Mouse (Mus musculus): ENCODE results near the gene Isg20l2. TPM values are rescaled to one million over a fixed set of nuclear protein-coding genes. Genes with fewer than 3 reads are reported as not detected.

Gene Isg20l2
- polyA plus RNA-seq, 1 experiment = 19.4 TPM

DNA sequence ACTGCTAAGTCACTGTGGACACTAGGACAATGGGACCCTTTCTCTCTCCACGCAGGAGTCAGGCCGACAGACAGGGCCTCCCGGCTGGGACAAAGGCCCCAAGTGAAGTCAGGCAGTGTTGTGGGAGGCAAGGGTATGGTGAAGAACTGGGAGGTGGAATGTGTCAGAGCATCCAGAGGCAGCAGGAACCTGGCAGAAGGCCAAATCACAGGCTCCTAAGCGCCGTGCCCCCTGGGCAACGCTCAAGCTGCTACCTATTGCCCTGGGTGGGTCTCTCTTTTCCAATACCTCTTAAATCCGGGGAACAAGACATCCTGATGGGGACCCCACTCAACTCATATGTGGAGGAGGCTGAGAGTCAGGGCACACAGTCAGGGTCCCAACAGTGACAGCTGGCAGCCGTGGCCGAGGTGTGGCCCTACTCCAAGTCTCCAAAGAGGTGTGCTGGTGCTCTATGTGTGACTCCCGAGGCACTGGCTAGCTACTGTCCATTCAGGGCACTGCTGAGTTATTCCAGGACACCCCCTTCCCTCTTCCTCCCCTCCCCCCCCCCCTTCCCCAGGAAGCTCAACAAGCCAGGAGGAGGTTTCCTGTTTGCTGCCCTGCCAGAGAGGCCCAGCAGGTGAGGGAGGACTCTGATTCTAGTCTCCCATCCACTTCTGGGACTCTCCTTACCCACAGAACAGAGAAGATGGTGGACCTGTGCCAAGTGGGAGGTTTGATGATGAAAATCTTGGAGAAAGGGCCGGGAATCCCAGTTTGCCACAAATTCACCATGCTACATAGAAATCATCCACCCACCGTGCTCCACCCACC, 55.6 kb downstream of the Isg20l2 start:
- Histone ChIP-seq H3K4me2 (ENCODE audit: low read depth) (peak overlapping the region; percentile 43), H3K79me2 (ENCODE audit: control insufficient read depth, insufficient read depth) (no peaks in the 10 kb centered on the region), H3ac (ENCODE audit: control insufficient read depth, insufficient read length) (no peak overlapping the region), H3K27me3 (ENCODE audit: control insufficient read depth, insufficient read depth, insufficient read length) (peaks cover 5% of the 10 kb centered on the region), H3K36me3 (ENCODE audit: control insufficient read depth, insufficient read depth) (no peaks in the 10 kb centered on the region), H3K4me3 (no peak overlapping the region)
- TF ChIP-seq TCF12 (IDR thresholded peaks at IDR 0.05; ENCODE audit: insufficient read depth, poor library complexity, severe bottlenecking) = no peak
- TF ChIP-seq REST (IDR thresholded peaks at IDR 0.05; ENCODE audit: insufficient read depth, insufficient read length) = no peak
- no peak for TF ChIP-seq CEBPB (IDR thresholded peaks at IDR 0.05; ENCODE audit: insufficient read depth, poor library complexity, severe bottlenecking)
- TF ChIP-seq MYOD1 (IDR thresholded peaks at IDR 0.05; ENCODE audit: control insufficient read depth in 1 of 3, insufficient read length in 2 of 3, low read depth in 2 of 3) = peak in 1 of 3 experiments; percentile 27
- TF ChIP-seq MYOG (IDR thresholded peaks at IDR 0.05; ENCODE audit: control insufficient read depth in 1 of 3, insufficient read depth in 1 of 3, insufficient read length in 2 of 3, low read depth in 2 of 3) = peak in 1 of 3 experiments; percentile 69

DNA sequence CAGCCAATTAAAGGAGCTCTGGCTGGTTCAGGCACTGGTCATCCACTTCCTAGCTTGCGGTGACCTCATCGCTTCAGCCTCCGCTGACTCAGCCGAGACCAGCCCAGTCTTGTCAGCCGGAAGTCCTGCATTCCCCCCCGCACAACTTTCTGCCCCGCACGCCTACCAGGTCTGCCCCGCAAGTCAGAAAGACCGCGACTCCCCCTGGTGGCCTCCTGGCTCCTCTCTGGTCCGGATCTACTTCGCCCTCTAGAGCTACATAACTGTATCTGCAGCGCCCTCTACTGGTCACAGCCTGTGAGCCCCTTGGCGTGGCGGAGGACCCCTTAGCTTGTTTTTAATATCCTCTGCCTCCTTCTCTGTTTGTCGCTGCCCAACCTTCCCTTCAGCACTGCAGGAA, 56.8 kb downstream of the Isg20l2 start:
- Histone ChIP-seq H3K79me2 (ENCODE audit: control insufficient read depth, insufficient read depth) (no peaks in the 10 kb centered on the region), H3K36me3 (ENCODE audit: control insufficient read depth, insufficient read depth) (no peaks in the 10 kb centered on the region), H3K4me2 (ENCODE audit: low read depth) (peak overlapping the region; percentile 65), H3K27me3 (ENCODE audit: control insufficient read depth, insufficient read depth, insufficient read length) (peaks cover 7% of the 10 kb centered on the region), H3ac (ENCODE audit: control insufficient read depth, insufficient read length) (no peak overlapping the region), H3K4me3 (no peak overlapping the region)
- no peak for TF ChIP-seq MYOD1 (IDR thresholded peaks at IDR 0.05; ENCODE audit: control insufficient read depth in 1 of 3, insufficient read length in 2 of 3, low read depth in 2 of 3)
- no peak for TF ChIP-seq MAX (IDR thresholded peaks at IDR 0.05; ENCODE audit: low read depth)
- no peak for TF ChIP-seq TCF3 (IDR thresholded peaks at IDR 0.05; ENCODE audit: insufficient read length, low read depth)
- TF ChIP-seq CEBPB (IDR thresholded peaks at IDR 0.05; ENCODE audit: insufficient read depth, poor library complexity, severe bottlenecking) = no peak
- peak in 1 of 3 experiments; percentile 59 for TF ChIP-seq MYOG (IDR thresholded peaks at IDR 0.05; ENCODE audit: control insufficient read depth in 1 of 3, insufficient read depth in 1 of 3, insufficient read length in 2 of 3, low read depth in 2 of 3)
- TF ChIP-seq POLR2AphosphoS2 (IDR thresholded peaks at IDR 0.05; ENCODE audit: insufficient read length, low read depth) = peak; percentile 10
- no peak for TF ChIP-seq REST (IDR thresholded peaks at IDR 0.05; ENCODE audit: insufficient read depth, insufficient read length)
- no peak for TF ChIP-seq SRF (IDR thresholded peaks at IDR 0.05; ENCODE audit: control insufficient read depth, insufficient read length, low read depth)
- no peak for TF ChIP-seq E2F4 (IDR thresholded peaks at IDR 0.05; ENCODE audit: insufficient read depth)
- no peak for TF ChIP-seq USF1 (IDR thresholded peaks at IDR 0.05; ENCODE audit: low read depth)
- no peak for TF ChIP-seq POLR2A (IDR thresholded peaks at IDR 0.05; ENCODE audit: insufficient read length, low read depth)
- TF ChIP-seq TCF12 (IDR thresholded peaks at IDR 0.05; ENCODE audit: insufficient read depth, poor library complexity, severe bottlenecking) = no peak

DNA sequence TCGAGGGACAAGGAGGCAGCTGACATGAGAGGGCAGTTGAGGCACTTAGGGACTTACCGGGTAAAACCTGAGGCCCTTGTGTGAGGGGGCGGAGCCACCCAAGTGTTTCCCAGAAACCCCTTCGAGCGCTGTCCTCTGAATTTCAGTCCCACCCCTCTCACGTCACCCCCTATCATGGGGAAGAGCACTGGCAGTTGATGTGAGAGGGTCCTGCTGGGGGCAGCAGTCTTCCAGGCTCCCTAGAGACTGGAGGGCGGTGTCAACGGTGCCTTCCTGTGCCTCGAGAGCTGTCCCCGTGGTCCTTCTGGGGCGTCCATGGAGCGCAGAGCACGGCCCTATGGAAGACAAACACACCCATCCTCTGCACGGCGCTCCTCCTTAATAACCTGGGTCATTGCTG, 57.5 kb downstream of the Isg20l2 start:
- no peaks in the 10 kb centered on the region for H3K36me3 ChIP-seq (ENCODE audit: control insufficient read depth, insufficient read depth)
- H3K4me3 ChIP-seq = no peak overlapping the region
- peak overlapping the region; percentile 65 for H3K4me2 ChIP-seq (ENCODE audit: low read depth)
- H3ac ChIP-seq (ENCODE audit: control insufficient read depth, insufficient read length) = no peak overlapping the region
- TF ChIP-seq E2F4 (IDR thresholded peaks at IDR 0.05; ENCODE audit: insufficient read depth) (no peak), MYOD1 (IDR thresholded peaks at IDR 0.05; ENCODE audit: control insufficient read depth in 1 of 3, insufficient read length in 2 of 3, low read depth in 2 of 3) (no peak), POLR2AphosphoS2 (IDR thresholded peaks at IDR 0.05; ENCODE audit: insufficient read length, low read depth) (no peak), MYOG (IDR thresholded peaks at IDR 0.05; ENCODE audit: control insufficient read depth in 1 of 3, insufficient read depth in 1 of 3, insufficient read length in 2 of 3, low read depth in 2 of 3) (no peak), MAX (IDR thresholded peaks at IDR 0.05; ENCODE audit: low read depth) (no peak), TCF12 (IDR thresholded peaks at IDR 0.05; ENCODE audit: insufficient read depth, poor library complexity, severe bottlenecking) (no peak), POLR2A (IDR thresholded peaks at IDR 0.05; ENCODE audit: insufficient read length, low read depth) (no peak), TCF3 (IDR thresholded peaks at IDR 0.05; ENCODE audit: insufficient read length, low read depth) (no peak), REST (IDR thresholded peaks at IDR 0.05; ENCODE audit: insufficient read depth, insufficient read length) (no peak), CEBPB (IDR thresholded peaks at IDR 0.05; ENCODE audit: insufficient read depth, poor library complexity, severe bottlenecking) (no peak), USF1 (IDR thresholded peaks at IDR 0.05; ENCODE audit: low read depth) (no peak), SRF (IDR thresholded peaks at IDR 0.05; ENCODE audit: control insufficient read depth, insufficient read length, low read depth) (no peak)
- peaks cover 7% of the 10 kb centered on the region for H3K27me3 ChIP-seq (ENCODE audit: control insufficient read depth, insufficient read depth, insufficient read length)
- no peaks in the 10 kb centered on the region for H3K79me2 ChIP-seq (ENCODE audit: control insufficient read depth, insufficient read depth)

DNA sequence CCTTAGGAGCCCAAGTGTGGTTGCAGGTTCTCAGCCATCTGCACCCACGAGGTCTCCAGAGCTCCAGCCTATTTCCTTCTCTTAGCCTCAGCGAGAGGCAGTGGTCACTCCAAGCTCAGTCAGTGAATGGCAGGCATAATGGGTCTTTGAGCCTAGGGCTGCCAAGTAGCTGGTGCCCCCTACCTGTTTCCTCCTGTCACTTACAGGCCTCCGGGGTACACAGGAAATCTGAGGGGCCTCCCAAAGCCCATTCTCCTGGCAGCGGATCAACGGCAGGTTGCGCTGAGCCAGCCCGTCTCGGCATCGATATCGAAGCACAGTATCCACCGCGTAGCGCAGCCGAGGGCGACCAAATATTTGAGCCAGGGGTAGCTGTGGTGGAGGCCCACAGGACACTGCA, 58.0 kb downstream of the Isg20l2 start:
- Histone ChIP-seq H3K4me2 (ENCODE audit: low read depth) (no peak overlapping the region), H3K36me3 (ENCODE audit: control insufficient read depth, insufficient read depth) (no peaks in the 10 kb centered on the region), H3K27me3 (ENCODE audit: control insufficient read depth, insufficient read depth, insufficient read length) (peaks cover 7% of the 10 kb centered on the region), H3K79me2 (ENCODE audit: control insufficient read depth, insufficient read depth) (no peaks in the 10 kb centered on the region), H3K4me3 (no peak overlapping the region), H3ac (ENCODE audit: control insufficient read depth, insufficient read length) (no peak overlapping the region)
- no peak for TF ChIP-seq CEBPB (IDR thresholded peaks at IDR 0.05; ENCODE audit: insufficient read depth, poor library complexity, severe bottlenecking)
- no peak for TF ChIP-seq MYOG (IDR thresholded peaks at IDR 0.05; ENCODE audit: control insufficient read depth in 1 of 3, insufficient read depth in 1 of 3, insufficient read length in 2 of 3, low read depth in 2 of 3)
- no peak for TF ChIP-seq MYOD1 (IDR thresholded peaks at IDR 0.05; ENCODE audit: control insufficient read depth in 1 of 3, insufficient read length in 2 of 3, low read depth in 2 of 3)
- no peak for TF ChIP-seq USF1 (IDR thresholded peaks at IDR 0.05; ENCODE audit: low read depth)

DNA sequence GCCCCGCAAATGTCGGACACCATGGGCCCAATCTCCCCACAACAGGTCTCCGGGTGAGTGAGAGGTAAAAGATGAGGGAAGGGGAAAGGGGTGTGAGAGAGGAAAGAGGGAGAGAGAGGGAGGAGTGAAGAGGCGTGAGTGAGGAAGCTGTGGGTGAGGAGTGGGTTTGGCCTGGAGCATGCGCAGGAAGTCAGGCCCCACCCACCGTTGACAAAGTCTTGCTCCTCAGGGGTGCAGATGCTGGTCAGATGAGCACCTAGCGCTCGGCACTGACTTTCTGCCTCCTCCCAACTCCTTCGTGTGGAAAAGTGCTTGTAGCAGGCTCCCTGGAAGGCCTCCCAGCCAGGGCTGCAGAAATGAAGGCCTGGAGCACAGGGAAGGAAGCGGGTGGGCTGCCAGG, 59.8 kb downstream of the Isg20l2 start:
- no peak for TF ChIP-seq REST (IDR thresholded peaks at IDR 0.05; ENCODE audit: insufficient read depth, insufficient read length)
- no peak for TF ChIP-seq MAX (IDR thresholded peaks at IDR 0.05; ENCODE audit: low read depth)
- TF ChIP-seq POLR2AphosphoS2 (IDR thresholded peaks at IDR 0.05; ENCODE audit: insufficient read length, low read depth) = no peak
- no peak for TF ChIP-seq E2F4 (IDR thresholded peaks at IDR 0.05; ENCODE audit: insufficient read depth)
- no peak for TF ChIP-seq USF1 (IDR thresholded peaks at IDR 0.05; ENCODE audit: low read depth)
- no peak for TF ChIP-seq TCF12 (IDR thresholded peaks at IDR 0.05; ENCODE audit: insufficient read depth, poor library complexity, severe bottlenecking)
- TF ChIP-seq MYOG (IDR thresholded peaks at IDR 0.05; ENCODE audit: control insufficient read depth in 1 of 3, insufficient read depth in 1 of 3, insufficient read length in 2 of 3, low read depth in 2 of 3) = no peak
- no peak for TF ChIP-seq SRF (IDR thresholded peaks at IDR 0.05; ENCODE audit: control insufficient read depth, insufficient read length, low read depth)
- no peak for TF ChIP-seq CEBPB (IDR thresholded peaks at IDR 0.05; ENCODE audit: insufficient read depth, poor library complexity, severe bottlenecking)
- TF ChIP-seq MYOD1 (IDR thresholded peaks at IDR 0.05; ENCODE audit: control insufficient read depth in 1 of 3, insufficient read length in 2 of 3, low read depth in 2 of 3) = no peak
- no peak for TF ChIP-seq POLR2A (IDR thresholded peaks at IDR 0.05; ENCODE audit: insufficient read length, low read depth)
- TF ChIP-seq TCF3 (IDR thresholded peaks at IDR 0.05; ENCODE audit: insufficient read length, low read depth) = no peak
- no peaks in the 10 kb centered on the region for H3K79me2 ChIP-seq (ENCODE audit: control insufficient read depth, insufficient read depth)
- H3K36me3 ChIP-seq (ENCODE audit: control insufficient read depth, insufficient read depth) = no peaks in the 10 kb centered on the region
- no peak overlapping the region for H3ac ChIP-seq (ENCODE audit: control insufficient read depth, insufficient read length)
- peaks cover 10% of the 10 kb centered on the region for H3K27me3 ChIP-seq (ENCODE audit: control insufficient read depth, insufficient read depth, insufficient read length)
- no peak overlapping the region for H3K4me2 ChIP-seq (ENCODE audit: low read depth)
- no peak overlapping the region for H3K4me3 ChIP-seq
